Mouse (Mus musculus): ENCODE measurements around the gene P4ha1. TPM values are rescaled to one million over a fixed set of nuclear protein-coding genes. Genes with fewer than 3 reads are reported as not detected.
"Not testable (repeated sequence)": the region's sequence is repeated elsewhere in the genome, so short reads cannot be mapped to it uniquely, and the experiment has no call there.

Gene P4ha1
- polyA plus RNA-seq, 1 experiment from 2014 or later = 42.0 TPM

GRCm38 (mm10) chr10:59358744-59359143, 35.6 kb downstream of the P4ha1 start:
- H3K9me3 ChIP-seq = no peaks in the 10 kb centered on the region
- no peaks in the 10 kb centered on the region for H3K27me3 ChIP-seq (ENCODE audit: poor library complexity, severe bottlenecking)
- no peak overlapping the region for H3K27ac ChIP-seq
- WGBS = 84% methylated on average over 4 of the region's 4 CpGs
- H3K36me3 ChIP-seq (replicated peaks) = peaks cover 92% of the 10 kb centered on the region
- H3K4me1 ChIP-seq = peaks cover 9% of the 10 kb centered on the region
- H3K4me3 ChIP-seq = no peak overlapping the region
- DNase-seq (ENCODE audit: extremely low spot score, low spot score) = no peak

GRCm38 (mm10) chr10:59363208-59363607, 40.1 kb downstream of the P4ha1 start:
- Histone ChIP-seq H3K4me3 (no peak overlapping the region), H3K9me3 (no peaks in the 10 kb centered on the region), H3K36me3 (replicated peaks) (peaks cover 98% of the 10 kb centered on the region), H3K4me1 (no peaks in the 10 kb centered on the region), H3K27ac (no peak overlapping the region), H3K27me3 (ENCODE audit: poor library complexity, severe bottlenecking) (no peaks in the 10 kb centered on the region)
- no peak for DNase-seq (ENCODE audit: extremely low spot score, low spot score)
- 91% methylated on average over 2 of the region's 2 CpGs for WGBS

- Histone ChIP-seq H3K27me3 (ENCODE audit: poor library complexity, severe bottlenecking) (no peaks in the 10 kb centered on the region), H3K4me1 (no peaks in the 10 kb centered on the region), H3K4me3 (no peak overlapping the region), H3K27ac (no peak overlapping the region), H3K9me3 (no peaks in the 10 kb centered on the region), H3K36me3 (replicated peaks) (peaks cover 99% of the 10 kb centered on the region)
- DNase-seq (ENCODE audit: extremely low spot score, low spot score) = no peak
- WGBS = 93% methylated on average over 3 of the region's 3 CpGs
These were observed 41.5 kb downstream of the P4ha1 start for GRCm38 (mm10) chr10:59364551-59364950.

- H3K27me3 ChIP-seq (ENCODE audit: poor library complexity, severe bottlenecking) = no peaks in the 10 kb centered on the region
- peaks cover 99% of the 10 kb centered on the region for H3K36me3 ChIP-seq (replicated peaks)
- H3K4me1 ChIP-seq = no peaks in the 10 kb centered on the region
- no peak for DNase-seq (ENCODE audit: extremely low spot score, low spot score)
- 87% methylated on average over 5 of the region's 5 CpGs for WGBS
- no peak overlapping the region for H3K27ac ChIP-seq
- H3K4me3 ChIP-seq = no peak overlapping the region
- no peaks in the 10 kb centered on the region for H3K9me3 ChIP-seq
These were observed 42.9 kb downstream of the P4ha1 start for GRCm38 (mm10) chr10:59365804-59366589.

- 92% methylated on average over 4 of the region's 4 CpGs for WGBS
- no peak for DNase-seq (ENCODE audit: extremely low spot score, low spot score)
- no peak overlapping the region for H3K4me3 ChIP-seq
- H3K27me3 ChIP-seq (ENCODE audit: poor library complexity, severe bottlenecking) = no peaks in the 10 kb centered on the region
- no peak overlapping the region for H3K27ac ChIP-seq
- H3K4me1 ChIP-seq = no peaks in the 10 kb centered on the region
- H3K9me3 ChIP-seq = no peaks in the 10 kb centered on the region
- H3K36me3 ChIP-seq (replicated peaks) = peaks cover 99% of the 10 kb centered on the region
These were observed 43.6 kb downstream of the P4ha1 start for GRCm38 (mm10) chr10:59366746-59367145.

- no peak overlapping the region for H3K4me3 ChIP-seq
- no peak overlapping the region for H3K27ac ChIP-seq
- no peak for DNase-seq (ENCODE audit: extremely low spot score, low spot score)
- H3K9me3 ChIP-seq = no peaks in the 10 kb centered on the region
- WGBS = 92% methylated on average over 4 of the region's 4 CpGs
- H3K4me1 ChIP-seq = no peaks in the 10 kb centered on the region
- H3K36me3 ChIP-seq (replicated peaks) = peaks cover 99% of the 10 kb centered on the region
- H3K27me3 ChIP-seq (ENCODE audit: poor library complexity, severe bottlenecking) = no peaks in the 10 kb centered on the region
These were observed 44.1 kb downstream of the P4ha1 start for GRCm38 (mm10) chr10:59367206-59367605.

GRCm38 (mm10) chr10:59368729-59369128, 45.6 kb downstream of the P4ha1 start:
- WGBS = 96% methylated on average over 8 of the region's 8 CpGs
- H3K9me3 ChIP-seq = no peaks in the 10 kb centered on the region
- peaks cover 99% of the 10 kb centered on the region for H3K36me3 ChIP-seq (replicated peaks)
- no peaks in the 10 kb centered on the region for H3K27me3 ChIP-seq (ENCODE audit: poor library complexity, severe bottlenecking)
- H3K4me3 ChIP-seq = no peak overlapping the region
- no peak for DNase-seq (ENCODE audit: extremely low spot score, low spot score)
- no peak overlapping the region for H3K27ac ChIP-seq
- H3K4me1 ChIP-seq = no peaks in the 10 kb centered on the region

GRCm38 (mm10) chr10:59369426-59369825, 46.3 kb downstream of the P4ha1 start:
- H3K4me3 ChIP-seq = no peak overlapping the region
- H3K27me3 ChIP-seq (ENCODE audit: poor library complexity, severe bottlenecking) = no peaks in the 10 kb centered on the region
- no peaks in the 10 kb centered on the region for H3K9me3 ChIP-seq
- WGBS = 96% methylated on average over 9 of the region's 9 CpGs
- no peaks in the 10 kb centered on the region for H3K4me1 ChIP-seq
- no peak for DNase-seq (ENCODE audit: extremely low spot score, low spot score)
- H3K36me3 ChIP-seq (replicated peaks) = peaks cover 99% of the 10 kb centered on the region
- no peak overlapping the region for H3K27ac ChIP-seq

GRCm38 (mm10) chr10:59377906-59378305, 54.8 kb downstream of the P4ha1 start:
- Histone ChIP-seq H3K9me3 (no peaks in the 10 kb centered on the region), H3K27ac (no peak overlapping the region), H3K4me1 (no peaks in the 10 kb centered on the region), H3K27me3 (ENCODE audit: poor library complexity, severe bottlenecking) (no peaks in the 10 kb centered on the region), H3K36me3 (replicated peaks) (peaks cover 38% of the 10 kb centered on the region), H3K4me3 (no peak overlapping the region)
- DNase-seq (ENCODE audit: extremely low spot score, low spot score) = no peak
- WGBS = 94% methylated on average over 10 of the region's 10 CpGs

GRCm38 (mm10) chr10:59378728-59379127, 55.6 kb downstream of the P4ha1 start:
- Histone ChIP-seq H3K4me3 (no peak overlapping the region), H3K9me3 (no peaks in the 10 kb centered on the region), H3K27ac (no peak overlapping the region), H3K27me3 (ENCODE audit: poor library complexity, severe bottlenecking) (no peaks in the 10 kb centered on the region), H3K36me3 (replicated peaks) (peaks cover 30% of the 10 kb centered on the region), H3K4me1 (no peaks in the 10 kb centered on the region)
- no peak for DNase-seq (ENCODE audit: extremely low spot score, low spot score)
- 89% methylated on average over 4 of the region's 4 CpGs for WGBS

GRCm38 (mm10) chr10:59379927-59380326, 56.8 kb downstream of the P4ha1 start:
- Histone ChIP-seq H3K9me3 (no peaks in the 10 kb centered on the region), H3K4me3 (no peak overlapping the region), H3K36me3 (replicated peaks) (peaks cover 18% of the 10 kb centered on the region), H3K27ac (no peak overlapping the region), H3K27me3 (ENCODE audit: poor library complexity, severe bottlenecking) (no peaks in the 10 kb centered on the region), H3K4me1 (no peaks in the 10 kb centered on the region)
- WGBS = 59% methylated on average over 3 of the region's 3 CpGs
- DNase-seq (ENCODE audit: extremely low spot score, low spot score) = no peak

GRCm38 (mm10) chr10:59380411-59380821, 57.3 kb downstream of the P4ha1 start:
- WGBS = 78% methylated on average over 2 of the region's 2 CpGs
- no peaks in the 10 kb centered on the region for H3K27me3 ChIP-seq (ENCODE audit: poor library complexity, severe bottlenecking)
- no peak overlapping the region for H3K27ac ChIP-seq
- peaks cover 17% of the 10 kb centered on the region for H3K36me3 ChIP-seq (replicated peaks)
- no peak overlapping the region for H3K4me3 ChIP-seq
- H3K4me1 ChIP-seq = no peaks in the 10 kb centered on the region
- DNase-seq (ENCODE audit: extremely low spot score, low spot score) = no peak
- H3K9me3 ChIP-seq = no peaks in the 10 kb centered on the region

- not testable (repeated sequence) for H3K27ac ChIP-seq; DNase-seq (ENCODE audit: extremely low spot score, low spot score); H3K4me1 ChIP-seq; H3K9me3 ChIP-seq; H3K27me3 ChIP-seq (ENCODE audit: poor library complexity, severe bottlenecking); H3K4me3 ChIP-seq
- peaks cover 17% of the 10 kb centered on the region for H3K36me3 ChIP-seq (replicated peaks)
- 74% methylated on average over 7 of the region's 10 CpGs for WGBS
These were observed 58.5 kb downstream of the P4ha1 start for GRCm38 (mm10) chr10:59381563-59381962.

Measured in forebrain, embryonic 10.5 days (tissue).